Mouse (Mus musculus): ENCODE results near the gene Lrrc20.
"Not testable (repeated sequence)": the region's sequence is repeated elsewhere in the genome, so short reads cannot be mapped to it uniquely, and the experiment has no call there.

The Lrrc20 gene

GRCm38 (mm10) chr10:61475594-61476439, at the start of gene Lrrc20:
Gene Lrrc20 (plus strand): TSS chr10:61475801.
- peak; percentile 95 for DNase-seq (ENCODE audit: low read depth, low spot score)

GRCm38 (mm10) chr10:61426251-61426757, 49.3 kb upstream of the Lrrc20 start:
- no peak for DNase-seq (ENCODE audit: low read depth, low spot score)

GRCm38 (mm10) chr10:61427951-61428350, 47.6 kb upstream of the Lrrc20 start:
- no peak for DNase-seq (ENCODE audit: low read depth, low spot score)

GRCm38 (mm10) chr10:61428416-61428815, 47.2 kb upstream of the Lrrc20 start:
- DNase-seq (ENCODE audit: low read depth, low spot score) = no peak

GRCm38 (mm10) chr10:61429043-61429442, 46.6 kb upstream of the Lrrc20 start:
- DNase-seq (ENCODE audit: low read depth, low spot score) = no peak

- DNase-seq (ENCODE audit: low read depth, low spot score) = no peak
Observed at GRCm38 (mm10) chr10:61431375-61431774, 44.2 kb upstream of the Lrrc20 start.

GRCm38 (mm10) chr10:61440202-61440800, 35.3 kb upstream of the Lrrc20 start:
- DNase-seq (ENCODE audit: low read depth, low spot score) = no peak

- DNase-seq (ENCODE audit: low read depth, low spot score) = no peak
Observed at GRCm38 (mm10) chr10:61443456-61443855, 32.1 kb upstream of the Lrrc20 start.

GRCm38 (mm10) chr10:61443876-61444275, 31.7 kb upstream of the Lrrc20 start:
- no peak for DNase-seq (ENCODE audit: low read depth, low spot score)

- DNase-seq (ENCODE audit: low read depth, low spot score) = no peak
Observed at GRCm38 (mm10) chr10:61445016-61445415, 30.6 kb upstream of the Lrrc20 start.

- DNase-seq (ENCODE audit: low read depth, low spot score) = no peak
Observed at GRCm38 (mm10) chr10:61447581-61448353, 27.8 kb upstream of the Lrrc20 start.

GRCm38 (mm10) chr10:61448834-61449233, 26.8 kb upstream of the Lrrc20 start:
- DNase-seq (ENCODE audit: low read depth, low spot score) = no peak

- no peak for DNase-seq (ENCODE audit: low read depth, low spot score)
Observed at GRCm38 (mm10) chr10:61451463-61451930, 24.1 kb upstream of the Lrrc20 start.

GRCm38 (mm10) chr10:61451931-61452617, 23.5 kb upstream of the Lrrc20 start:
- no peak for DNase-seq (ENCODE audit: low read depth, low spot score)

GRCm38 (mm10) chr10:61452645-61453044, 23.0 kb upstream of the Lrrc20 start, which contains the start of gene Eif4ebp2:
Gene Eif4ebp2 (minus strand): TSS chr10:61452661.
- peak; percentile 99 for DNase-seq (ENCODE audit: low read depth, low spot score)

- DNase-seq (ENCODE audit: low read depth, low spot score) = not testable (repeated sequence)
Observed at GRCm38 (mm10) chr10:61453171-61453570, 22.4 kb upstream of the Lrrc20 start.

GRCm38 (mm10) chr10:61457182-61457581, 18.4 kb upstream of the Lrrc20 start:
- DNase-seq (ENCODE audit: low read depth, low spot score) = no peak

GRCm38 (mm10) chr10:61465009-61465408, 10.6 kb upstream of the Lrrc20 start:
- DNase-seq (ENCODE audit: low read depth, low spot score) = no peak

GRCm38 (mm10) chr10:61466242-61466641, 9.4 kb upstream of the Lrrc20 start:
- DNase-seq (ENCODE audit: low read depth, low spot score) = no peak

- peak; percentile 46 for DNase-seq (ENCODE audit: low read depth, low spot score)
Observed at GRCm38 (mm10) chr10:61466873-61467272, 8.7 kb upstream of the Lrrc20 start.

GRCm38 (mm10) chr10:61468900-61469299, 6.7 kb upstream of the Lrrc20 start:
- DNase-seq (ENCODE audit: low read depth, low spot score) = no peak

All from embryo, embryonic 11.5 days (tissue).